9 mouse cellular contexts compared by ENCODE assay signal in the genomic region with DNA sequence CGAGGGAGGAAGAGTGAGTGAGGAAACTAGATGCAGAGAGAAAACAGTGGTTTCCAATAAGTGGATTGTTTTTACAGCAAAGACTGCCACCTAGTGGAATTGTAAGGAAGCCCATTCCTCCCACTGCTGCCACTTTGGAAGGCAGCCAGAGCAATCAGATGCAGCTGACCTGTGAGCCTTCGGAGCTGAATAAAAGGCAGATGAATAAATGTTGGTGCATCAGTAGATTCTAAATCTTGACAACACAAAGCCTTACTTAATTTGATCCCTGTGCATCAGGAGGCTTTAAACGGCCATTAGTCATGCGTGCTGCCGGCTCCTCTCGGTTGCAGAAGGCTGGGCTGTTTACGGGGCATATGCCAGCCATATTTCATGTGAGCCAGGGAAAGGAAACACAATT.
DNase-seq lines count a peak whose midpoint lies in the region; ATAC-seq and TF ChIP-seq lines count a peak whose summit lies in the region.
"Had no signal": no experiment of that assay in that cellular context is flagged by ENCODE, and none has a peak within 500 bp of the region (broad histone marks: within the 10 kb centered on the region; RNA-seq: fewer than 3 reads in every experiment).

No protein-coding gene starts in this region.

- H3K27me3 ChIP-seq in kidney, embryonic 16.5 days (ENCODE audit: insufficient read depth, low read length): no peaks in the 10 kb centered on the region
- no peaks in the 10 kb centered on the region for H3K27me3 ChIP-seq in limb, embryonic 13.5 days
- no peaks in the 10 kb centered on the region for H3K27me3 ChIP-seq in neural tube, embryonic 15.5 days (replicated peaks)

- H3K4me1 ChIP-seq in cortical plate, adult 2 months (ENCODE audit: control insufficient read depth, insufficient read depth, low read length): no peaks in the 10 kb centered on the region
- H3K4me1 ChIP-seq in kidney, embryonic 16.5 days (ENCODE audit: insufficient read depth, low read length): no peaks in the 10 kb centered on the region
- H3K4me1 ChIP-seq in limb, embryonic 13.5 days: no peaks in the 10 kb centered on the region
- peaks cover 8% of the 10 kb centered on the region; the same call in 1 of the 2 replicates for H3K4me1 ChIP-seq in neural tube, embryonic 15.5 days

- peak; percentile 68 for TF ChIP-seq CTCF in cortical plate, adult 2 months (IDR thresholded peaks at IDR 0.05; ENCODE audit: extremely low read depth, insufficient read depth, low read length)

- H3K9ac ChIP-seq in kidney, embryonic 16.5 days (replicated peaks; ENCODE audit: low read length): no peak overlapping the region
- no peak overlapping the region for H3K9ac ChIP-seq in limb, embryonic 13.5 days
- peak overlapping the region; percentile 24 for H3K9ac ChIP-seq in neural tube, embryonic 15.5 days (replicated peaks)

- peak overlapping the region; percentile 16; the same call in 1 of the 2 replicates for H3K4me2 ChIP-seq in kidney, embryonic 16.5 days (replicated peaks; ENCODE audit: low read depth, low read length)
- H3K4me2 ChIP-seq in limb, embryonic 13.5 days (replicated peaks): peak overlapping the region; percentile 26; the same call in 1 of the 2 replicates
- H3K4me2 ChIP-seq in neural tube, embryonic 15.5 days: peak overlapping the region; percentile 51

- H3K27ac ChIP-seq in cortical plate, adult 2 months (ENCODE audit: insufficient read depth, low read length): no peak overlapping the region
- H3K27ac ChIP-seq in kidney, embryonic 16.5 days (ENCODE audit: low read length): no peak overlapping the region
- no peak overlapping the region for H3K27ac ChIP-seq in limb, embryonic 13.5 days
- H3K27ac ChIP-seq in neural tube, embryonic 15.5 days (replicated peaks): peak overlapping the region; percentile 51; the same call in 1 of the 2 replicates

- intact Hi-C loops in gastrocnemius, postnatal 14 days (cut with DNase I; ENCODE audit: low total_unique reads): no loop called here

- peak; percentile 50 for DNase-seq in A20 (ENCODE audit: low read depth, low spot score)
- peak; percentile 63 to 89 for DNase-seq in adrenal gland, adult (ENCODE audit: inconsistent age in 2 of 2, low spot score in 1 of 2)
- DNase-seq in gastrocnemius, postnatal 14 days: peak; percentile 58

- 20% methylated on average over 7 of the region's 7 CpGs for WGBS in kidney, embryonic 16.5 days
- 50% methylated on average over 7 of the region's 7 CpGs for WGBS in limb, embryonic 13.5 days
- WGBS in neural tube, embryonic 15.5 days: 9% methylated on average over 7 of the region's 7 CpGs

- H3K9me3 ChIP-seq in kidney, embryonic 16.5 days (ENCODE audit: low read length): no peaks in the 10 kb centered on the region
- H3K9me3 ChIP-seq in limb, embryonic 13.5 days: no peaks in the 10 kb centered on the region
- H3K9me3 ChIP-seq in neural tube, embryonic 15.5 days (replicated peaks): no peaks in the 10 kb centered on the region

- TF ChIP-seq POLR2A in cortical plate, adult 2 months (IDR thresholded peaks at IDR 0.05; ENCODE audit: extremely low read depth, insufficient read depth, low read length): no peak

- peak overlapping the region; percentile 28 for H3K4me3 ChIP-seq in cortical plate, adult 2 months (ENCODE audit: insufficient read depth, low read length)
- H3K4me3 ChIP-seq in kidney, embryonic 16.5 days (ENCODE audit: low read length): no peak overlapping the region
- no peak overlapping the region for H3K4me3 ChIP-seq in limb, embryonic 13.5 days
- H3K4me3 ChIP-seq in neural tube, embryonic 15.5 days (replicated peaks): peak overlapping the region; percentile 20; the same call in 1 of the 2 replicates
- H3K4me3 ChIP-seq: erythroblast, embryonic 14.5 days had no signal

- ATAC-seq in kidney, embryonic 16.5 days (ENCODE audit: low FRiP score, low TSS enrichment): no peak
- ATAC-seq in limb, embryonic 13.5 days (ENCODE audit: low FRiP score, low read depth): peak; percentile 48; the same call in 1 of the 2 replicates
- ATAC-seq in neural tube, embryonic 15.5 days (ENCODE audit: low FRiP score): peak; percentile 87
- no peak for ATAC-seq in activated CD4-positive, CD25-positive, alpha-beta regulatory T cell, adult 4 months

- no peaks in the 10 kb centered on the region for H3K36me3 ChIP-seq in kidney, embryonic 16.5 days (ENCODE audit: insufficient read depth, low read length)
- H3K36me3 ChIP-seq in limb, embryonic 13.5 days: no peaks in the 10 kb centered on the region
- no peaks in the 10 kb centered on the region for H3K36me3 ChIP-seq in neural tube, embryonic 15.5 days

Comparison
In these comparisons a context has a peak if more than half of its experiments do, and no peak if none do; other contexts are left out.
1. H3K4me3 ChIP-seq: peak in cortical plate, adult 2 months (single experiment) and neural tube, embryonic 15.5 days (single experiment); none in kidney, embryonic 16.5 days (single experiment) and limb, embryonic 13.5 days (single experiment).
2. ATAC-seq: peak in limb, embryonic 13.5 days (single experiment) and neural tube, embryonic 15.5 days (single experiment); none in kidney, embryonic 16.5 days (single experiment) and activated CD4-positive, CD25-positive, alpha-beta regulatory T cell, adult 4 months (single experiment).
3. Peak in every context shown above with its lines, with median percentiles within 50 percentile points of each other: DNase-seq and H3K4me2 ChIP-seq.